Mouse (Mus musculus): ENCODE data around the gene Olfr834. TPM values are rescaled to one million over a fixed set of nuclear protein-coding genes. Genes with fewer than 3 reads are reported as not detected.

Olfr834 gene
- not detected in 2 replicates for polyA plus RNA-seq (2012)

DNA sequence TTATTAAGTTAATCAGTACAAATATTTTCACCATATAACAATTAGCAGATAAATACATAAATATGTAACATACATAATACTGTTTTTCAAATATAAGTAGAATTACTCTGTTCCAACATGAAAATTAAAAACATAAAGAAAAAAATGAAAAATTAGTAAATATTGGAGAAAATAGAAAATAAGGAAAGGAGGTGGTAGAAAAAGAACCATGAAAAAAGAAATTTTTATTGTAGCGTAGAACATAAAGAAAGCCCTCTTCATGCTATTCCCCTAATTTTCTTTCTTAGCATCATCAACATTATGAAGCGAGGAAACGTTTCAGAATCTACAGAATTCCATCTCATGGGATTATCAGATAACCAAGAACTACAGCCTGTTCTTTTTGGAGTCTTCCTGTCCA is at the start of gene Olfr834:
Gene Olfr834, plus strand, starts transcription at position 301 of the 400 bp plus-strand sequence.

DNA sequence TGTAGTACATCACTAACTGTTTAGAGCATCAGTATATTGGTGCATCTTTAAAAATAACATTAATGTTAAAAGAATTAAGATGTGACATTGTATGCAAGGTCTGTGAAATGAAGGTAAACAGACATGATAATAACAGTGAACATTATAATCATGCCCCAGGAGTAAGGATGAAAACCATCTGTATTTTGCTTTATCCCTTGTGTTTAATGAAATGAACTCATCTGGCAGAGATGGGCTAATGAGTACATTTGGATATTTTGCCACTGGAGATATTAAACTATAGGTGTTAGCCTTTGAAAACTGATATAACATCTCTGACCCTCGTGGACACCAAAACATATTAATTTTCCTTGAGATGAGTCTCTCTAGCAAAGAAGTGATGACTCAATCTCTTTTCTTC is 44.6 kb downstream of the Olfr834 start, which contains the start of gene Olfr835:
Gene Olfr835, plus strand, starts transcription at position 301 of the 400 bp plus-strand sequence.

Other genes with a start within 250 kb of the Olfr834 start
- not detected in 2 replicates for gene Olfr24, start 224.0 kb upstream of the Olfr834 start, polyA plus RNA-seq (2012)
- not detected in 2 replicates for gene Olfr828, start 168.5 kb upstream of the Olfr834 start, polyA plus RNA-seq (2012)
- gene Olfr829, start 133.1 kb upstream of the Olfr834 start, polyA plus RNA-seq (2012) = not detected in 2 replicates
- not detected in 2 replicates for gene Olfr830, start 113.3 kb upstream of the Olfr834 start, polyA plus RNA-seq (2012)
- not detected in 2 replicates for gene Olfr832, start 50.9 kb upstream of the Olfr834 start, polyA plus RNA-seq (2012)
- not detected in 2 replicates for gene Olfr835, start 44.7 kb downstream of the Olfr834 start, polyA plus RNA-seq (2012)
- not detected in 2 replicates for gene Olfr836, start 132.4 kb downstream of the Olfr834 start, polyA plus RNA-seq (2012)
- not detected in 2 replicates for gene Olfr837, start 148.3 kb downstream of the Olfr834 start, polyA plus RNA-seq (2012)
- 0.01 TPM in 1 of 2 replicates, not detected in the other for gene Olfr839-ps1, start 189.3 kb downstream of the Olfr834 start, polyA plus RNA-seq (2012)

All from megakaryocyte-erythroid progenitor cell, adult 5 weeks (primary cell).